Mouse (Mus musculus) urinary bladder, postnatal 36 days (tissue): ENCODE data around the gene Slc25a51.
A peak's percentile ranks its signal among the peaks of the same experiment; 100 is the strongest.

ENCODE experiments used
- DNase-seq, 2 experiments: peaks; one replicate each; pipeline ENCODE4 v3.0.0; 2022; ENCODE audit warnings: low spot score in 2 of 2, mixed read lengths in 1 of 2

The Slc25a51 gene

DNA sequence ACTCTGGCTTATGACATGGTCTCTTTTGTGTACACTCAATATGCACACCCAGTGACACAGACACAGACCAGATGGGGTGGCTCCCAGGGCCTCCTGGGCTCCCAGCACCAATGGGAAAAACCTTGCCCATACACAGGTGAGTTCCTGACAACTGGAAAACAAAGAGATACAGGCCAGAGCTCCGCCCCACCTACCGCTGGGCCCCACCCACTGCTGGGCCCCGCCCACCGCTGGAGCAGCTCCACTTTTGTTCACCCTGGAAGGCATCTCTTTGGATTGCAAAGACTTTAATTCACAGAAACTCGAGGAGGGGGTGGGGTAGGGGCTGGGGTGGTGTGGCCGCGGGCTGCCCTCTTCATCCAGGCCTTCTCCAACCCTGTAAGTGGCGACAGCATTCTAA is 14.8 kb upstream of the Slc25a51 start:
- no peak for DNase-seq

DNA sequence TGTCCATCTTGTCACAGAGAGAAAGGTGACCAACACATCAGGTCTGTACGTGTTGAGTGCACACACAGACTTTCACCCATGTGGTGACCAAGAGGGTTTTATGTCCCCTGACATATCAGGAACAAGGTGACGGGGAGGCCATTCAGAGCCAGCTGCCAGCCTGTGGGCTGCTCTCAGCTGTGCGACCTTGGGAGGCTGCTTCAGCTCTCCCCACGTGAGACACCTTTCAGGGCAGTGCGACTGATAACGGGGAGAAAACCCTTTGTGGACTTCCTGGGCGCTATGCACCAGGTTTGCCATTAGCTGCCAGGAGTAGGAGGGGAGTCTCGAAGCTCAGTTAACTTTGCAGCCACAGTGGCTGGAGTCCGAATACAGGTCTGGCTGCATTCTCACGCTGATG is 14.1 kb upstream of the Slc25a51 start:
- no peak for DNase-seq

DNA sequence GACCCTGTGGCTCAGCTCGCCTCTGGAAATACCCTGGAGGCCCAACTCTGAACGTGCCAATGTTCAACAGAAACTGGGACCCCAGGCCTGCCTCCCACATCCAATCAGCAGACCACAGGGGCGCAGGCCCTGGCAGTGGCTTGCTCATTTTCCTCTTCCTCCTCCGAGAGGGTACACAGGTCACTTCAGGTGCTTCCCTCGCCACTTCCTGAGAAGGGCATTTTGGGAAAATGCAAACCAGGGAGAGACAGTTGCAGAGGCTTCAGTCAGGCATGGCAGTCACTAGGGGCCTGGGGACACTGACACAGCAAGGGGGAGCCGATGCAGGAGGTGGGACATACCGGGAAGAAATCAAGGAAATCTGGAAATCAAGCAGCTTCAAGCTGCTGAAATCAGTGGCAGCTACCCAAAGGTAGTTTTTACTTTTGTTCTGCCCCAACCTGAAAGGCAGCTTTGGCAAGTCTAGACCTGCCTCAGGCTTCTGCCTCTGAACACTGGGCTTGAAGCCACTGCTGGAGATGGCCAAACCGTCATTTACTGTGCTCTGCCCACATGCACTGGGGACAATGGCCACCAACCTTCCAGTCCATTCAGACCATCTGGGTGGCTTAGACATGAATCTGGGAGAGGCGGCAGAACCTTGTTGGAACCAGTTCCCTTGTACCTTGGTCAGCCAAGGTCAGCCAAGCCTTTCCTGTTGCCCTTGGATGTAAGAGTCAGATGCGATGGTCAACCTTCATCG is 13.1 kb upstream of the Slc25a51 start:
- peak; percentile 64 to 69 for DNase-seq

DNA sequence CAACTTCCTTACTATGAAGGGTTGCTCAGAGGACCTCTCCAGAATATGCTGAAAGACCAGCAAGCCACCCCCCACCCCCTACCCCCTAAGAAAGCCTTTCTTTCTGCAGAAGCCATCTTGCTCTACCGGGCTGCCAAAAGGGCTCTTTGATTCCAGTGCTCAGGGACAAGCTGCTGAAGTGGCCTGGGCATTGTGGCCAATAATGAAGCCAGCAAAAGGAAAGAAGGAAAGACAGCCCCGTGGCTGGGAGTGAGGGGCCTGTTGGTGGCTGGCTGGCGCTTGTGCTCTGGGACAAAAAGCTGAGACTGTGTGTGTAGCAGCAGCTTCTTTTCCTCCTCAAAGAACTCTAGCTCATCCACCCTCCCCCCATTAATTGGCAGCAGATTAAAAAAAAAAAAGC is 12.2 kb upstream of the Slc25a51 start:
- no peak for DNase-seq

DNA sequence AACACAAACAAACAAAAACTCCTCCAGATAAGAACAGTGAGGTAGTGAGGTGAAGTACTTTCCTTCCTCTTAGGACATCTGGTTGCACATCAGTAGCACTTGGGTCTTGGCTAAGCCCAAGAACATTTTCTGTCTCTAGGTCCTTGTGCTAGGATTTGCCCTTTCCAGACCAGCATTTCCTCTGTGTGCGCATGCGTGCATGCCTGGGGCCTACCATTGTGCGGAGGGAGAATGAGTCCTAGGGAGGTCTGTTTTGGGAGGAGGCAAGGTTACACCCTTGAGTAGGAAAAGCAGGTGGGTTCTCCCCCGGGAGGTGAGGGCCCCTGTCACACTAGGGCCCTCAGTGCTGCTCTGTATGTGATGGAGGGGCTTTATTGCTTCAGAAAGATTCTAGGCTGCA is 10.5 kb upstream of the Slc25a51 start:
- no peak for DNase-seq

DNA sequence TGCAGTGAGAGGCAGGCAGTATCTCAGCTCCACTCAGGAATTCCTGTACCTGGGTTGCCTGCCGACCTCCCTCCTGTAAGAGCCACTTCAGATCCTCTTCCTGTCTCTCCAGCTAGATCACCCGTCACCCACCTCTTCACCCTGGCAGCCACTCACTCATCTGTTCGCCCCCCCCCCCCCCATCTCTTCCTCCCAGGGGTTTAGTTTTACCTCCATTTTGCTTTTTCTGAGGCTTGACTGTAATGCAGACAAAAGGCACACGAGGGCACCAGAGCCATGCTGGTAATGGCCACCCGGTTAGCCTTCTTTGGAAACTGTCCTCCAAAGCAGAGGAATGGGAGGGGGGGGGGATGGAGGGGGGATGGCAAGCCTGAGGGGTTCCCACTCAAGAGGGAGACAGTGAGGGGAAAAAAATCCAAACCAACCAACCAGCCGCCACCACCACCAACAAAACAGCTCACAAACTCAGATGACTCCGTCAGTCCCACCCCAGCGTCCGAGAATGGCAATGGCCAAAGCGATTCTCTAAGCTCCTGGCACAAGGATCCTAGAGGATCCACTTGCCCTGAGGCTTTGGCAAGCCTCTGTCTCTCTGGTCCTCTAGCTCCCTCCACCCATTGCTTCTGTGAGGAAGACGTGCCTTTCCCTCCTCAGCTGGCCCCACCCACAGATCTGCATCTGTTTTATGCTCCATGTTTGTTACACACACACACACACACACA is 9.8 kb upstream of the Slc25a51 start:
- peak; percentile 44 to 60 for DNase-seq

DNA sequence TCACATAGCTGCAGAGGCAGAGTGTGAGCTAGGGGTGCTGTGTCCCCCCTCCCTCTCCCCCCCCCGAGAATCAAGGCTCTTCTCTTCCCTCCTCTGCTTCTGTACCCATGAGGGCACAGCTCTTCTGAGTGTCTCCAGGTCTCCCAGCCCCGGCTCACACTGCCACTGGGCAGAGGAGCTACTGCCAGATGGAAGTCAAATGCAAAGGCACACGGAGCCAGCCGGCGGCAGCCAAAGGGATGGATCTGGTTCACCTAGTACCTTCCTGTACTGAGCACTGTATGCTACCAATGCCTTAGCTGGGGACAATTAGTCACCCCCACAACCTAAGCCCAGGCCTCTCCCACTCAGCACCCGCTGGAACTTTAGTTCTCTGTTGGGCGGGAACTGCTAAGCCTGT is 7.7 kb upstream of the Slc25a51 start:
- no peak for DNase-seq

DNA sequence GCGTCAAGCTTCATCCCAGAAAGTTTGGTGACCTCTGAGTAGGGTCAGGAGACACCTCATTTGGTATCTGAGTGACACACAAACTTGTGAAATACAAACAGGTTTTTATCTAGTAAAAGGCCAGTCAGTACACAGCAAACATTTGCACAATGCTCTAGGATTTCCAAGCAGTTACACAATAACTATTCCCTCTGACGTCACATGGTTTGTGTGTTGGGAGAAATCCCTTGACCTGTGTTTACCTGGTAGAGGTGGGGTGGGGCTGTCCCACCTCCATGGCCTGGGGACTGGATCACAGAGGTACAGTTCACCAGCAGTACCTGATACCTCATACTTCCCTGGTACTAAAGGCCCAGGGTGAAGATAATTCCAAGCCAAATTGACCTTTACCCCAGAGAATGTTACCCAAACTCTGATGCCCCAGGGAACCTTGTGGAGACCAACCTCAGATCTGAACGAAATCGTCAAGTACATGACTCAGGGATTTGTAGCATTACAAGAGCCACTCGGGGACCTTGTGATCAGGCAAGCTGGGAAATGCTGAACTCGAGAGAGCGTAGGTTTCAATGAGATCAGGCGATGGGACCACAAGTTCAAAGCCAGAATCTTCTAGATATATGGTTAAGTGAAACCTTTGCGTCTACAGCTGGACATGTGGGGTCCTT is 5.2 kb upstream of the Slc25a51 start:
- no peak for DNase-seq

DNA sequence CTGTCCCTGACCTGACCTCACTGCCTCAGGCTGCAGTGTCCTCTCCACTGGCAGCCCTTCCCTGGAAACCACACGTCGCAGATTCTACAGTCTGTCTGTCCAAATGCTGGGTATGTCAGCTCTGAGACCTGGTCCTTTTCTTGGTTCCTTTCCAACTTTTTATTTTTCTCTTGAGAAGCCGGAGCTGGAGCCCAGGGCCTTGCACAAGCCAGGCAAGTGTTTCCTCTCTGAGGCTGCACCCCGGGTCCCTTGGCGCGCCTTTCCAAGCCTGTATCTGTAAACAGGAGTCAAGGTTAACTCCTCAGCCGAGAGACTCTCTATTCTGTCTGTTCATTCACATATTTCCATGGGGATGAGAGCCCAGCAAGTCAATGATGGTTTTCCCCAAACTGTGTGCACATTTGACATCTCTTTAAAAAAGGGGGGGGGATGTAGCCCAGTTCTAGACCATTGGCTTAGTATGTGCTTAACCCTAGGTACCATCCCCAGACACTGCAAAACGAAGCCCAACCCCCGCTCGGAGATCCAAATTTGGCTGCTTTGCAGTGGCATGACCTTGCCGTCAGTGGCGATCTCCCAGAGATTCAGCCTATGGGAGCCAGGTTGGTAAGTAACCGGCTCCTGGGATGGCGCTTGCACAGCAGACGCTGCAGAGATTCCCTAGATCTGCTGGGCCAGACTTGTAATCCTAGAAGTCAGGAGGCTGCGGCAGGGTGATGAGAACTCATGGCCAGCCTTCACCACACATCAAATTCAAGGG is 4.0 kb upstream of the Slc25a51 start:
- no peak for DNase-seq

DNA sequence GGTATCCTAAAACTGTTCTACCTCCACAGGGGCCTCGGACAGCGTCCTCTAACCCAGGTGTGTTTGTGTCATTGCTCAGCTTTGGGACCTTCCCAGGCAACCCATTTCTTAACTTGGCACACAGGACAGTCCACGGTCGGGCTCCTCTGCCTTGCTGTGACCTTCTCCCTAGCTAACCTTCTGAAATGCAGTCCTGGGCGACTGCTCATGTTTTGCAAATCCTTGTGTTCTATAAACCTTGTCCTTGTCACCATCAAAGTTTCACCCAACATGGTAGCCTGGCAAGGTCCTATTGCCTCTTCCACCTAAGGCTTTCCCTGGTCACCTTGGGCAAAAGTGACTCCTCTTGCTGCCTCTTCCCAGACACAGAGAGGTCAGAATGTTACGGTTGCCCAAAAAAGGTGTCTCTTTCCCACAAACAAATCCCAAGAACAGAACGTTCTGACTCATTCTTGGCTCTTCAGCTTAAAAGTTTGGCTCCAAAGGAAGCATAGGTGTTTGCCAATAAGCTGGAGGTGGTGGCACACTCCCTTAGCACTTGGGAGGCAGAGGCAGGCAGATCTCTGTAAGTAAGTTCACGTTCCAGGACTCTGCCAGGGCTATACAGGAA is 2.7 kb upstream of the Slc25a51 start:
- no peak for DNase-seq

DNA sequence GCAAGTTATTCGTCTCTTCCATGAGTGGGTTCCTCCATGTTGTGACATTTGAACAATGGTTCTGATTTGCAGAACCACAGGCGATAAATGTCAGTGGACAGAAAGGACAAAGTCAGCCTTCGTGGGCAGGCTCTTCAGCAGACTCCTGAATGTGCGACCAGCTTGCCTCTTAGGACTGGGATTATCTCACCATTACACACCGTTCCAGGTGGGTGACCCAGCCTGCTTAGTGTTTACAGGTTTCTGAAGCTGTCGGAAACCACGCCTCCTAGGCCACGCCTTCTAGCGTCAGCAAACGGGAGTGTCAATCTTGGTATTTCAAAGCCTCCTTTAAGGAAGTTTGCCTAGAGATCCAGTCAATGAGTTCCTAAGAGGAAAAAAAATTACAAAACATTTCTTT is 704 bp upstream of the Slc25a51 start:
- peak; percentile 84 to 89 for DNase-seq

DNA sequence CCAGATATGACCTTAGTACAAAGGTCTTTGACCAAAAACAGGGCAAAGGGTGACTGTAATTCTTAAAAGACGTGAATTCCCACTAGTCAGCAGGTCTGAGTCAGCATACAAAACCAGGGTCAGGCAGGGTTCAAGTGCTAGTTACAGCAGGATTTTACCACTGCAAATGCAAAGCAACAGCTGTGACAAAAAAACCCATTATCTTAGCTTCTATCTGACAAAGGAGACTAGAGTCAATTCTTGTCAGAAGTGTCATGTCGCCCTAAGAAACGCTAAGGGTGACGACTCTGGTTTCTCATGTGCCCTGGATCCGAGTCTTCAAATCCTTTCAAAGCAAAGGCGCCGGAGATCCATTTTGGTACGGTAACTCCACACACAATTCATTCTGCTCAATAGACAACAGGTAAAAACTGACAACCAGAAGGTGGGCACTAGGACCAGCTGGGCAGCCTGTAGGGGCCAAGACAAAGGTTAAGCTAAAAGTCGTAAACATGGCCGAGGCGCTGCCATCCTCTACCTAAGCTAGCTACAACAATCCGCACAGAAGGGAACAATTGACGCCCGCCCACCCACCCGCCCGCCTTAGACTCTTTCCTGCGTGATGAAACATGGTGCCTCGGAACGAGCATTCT is 747 bp downstream of the Slc25a51 start:
- DNase-seq, result no peak

DNA sequence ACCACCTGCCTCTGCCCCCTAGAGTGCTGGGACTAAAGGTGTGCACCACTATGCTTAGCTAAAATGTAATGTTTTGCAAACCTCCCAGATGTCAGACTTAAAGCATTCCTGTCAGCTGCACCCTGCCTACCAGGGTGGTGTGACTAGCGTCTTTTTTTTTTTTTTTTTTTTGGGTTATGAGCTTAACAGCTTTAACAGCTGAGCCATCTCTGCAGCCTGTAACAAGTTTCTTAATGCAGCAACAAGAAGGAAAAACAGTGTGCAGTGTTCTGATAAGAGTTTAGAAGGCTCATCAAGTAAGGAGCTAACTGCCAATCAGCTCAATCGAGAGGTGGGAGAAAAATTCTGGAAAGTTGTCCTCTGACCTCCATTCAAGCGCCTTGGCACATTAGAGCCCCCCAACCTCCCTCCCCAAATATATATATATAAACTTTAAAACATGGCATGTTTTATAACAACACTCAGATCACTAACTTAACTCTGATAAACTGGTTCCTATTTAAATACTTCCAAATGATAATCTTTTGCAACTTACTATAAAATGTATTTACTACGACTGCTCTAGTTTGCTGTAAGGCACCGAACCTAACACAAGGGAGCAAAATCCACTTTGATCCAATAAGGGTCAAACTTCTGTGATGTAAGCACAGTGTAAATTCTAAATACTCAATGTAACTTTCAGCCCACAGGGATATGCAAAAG is 1.4 kb downstream of the Slc25a51 start:
- no peak for DNase-seq

DNA sequence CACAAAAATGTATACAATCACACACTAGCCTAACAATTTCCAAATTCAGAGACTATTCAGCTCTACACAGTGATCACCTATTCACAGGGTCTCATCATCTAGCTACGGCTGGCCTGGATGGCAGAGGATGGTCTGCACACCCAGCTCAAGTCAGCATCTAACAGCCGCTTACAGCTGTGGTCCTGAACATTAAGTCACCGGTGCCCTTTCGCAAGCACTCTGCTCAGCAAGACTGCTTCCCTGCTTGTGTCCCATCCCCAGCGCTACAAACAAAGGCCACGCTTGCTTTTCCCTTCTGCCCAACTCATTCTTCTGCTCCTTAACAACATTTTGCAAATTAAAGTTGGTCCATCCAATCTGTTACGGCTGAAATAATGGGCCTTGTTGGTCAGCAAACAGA is 2.2 kb downstream of the Slc25a51 start:
- DNase-seq, result no peak

DNA sequence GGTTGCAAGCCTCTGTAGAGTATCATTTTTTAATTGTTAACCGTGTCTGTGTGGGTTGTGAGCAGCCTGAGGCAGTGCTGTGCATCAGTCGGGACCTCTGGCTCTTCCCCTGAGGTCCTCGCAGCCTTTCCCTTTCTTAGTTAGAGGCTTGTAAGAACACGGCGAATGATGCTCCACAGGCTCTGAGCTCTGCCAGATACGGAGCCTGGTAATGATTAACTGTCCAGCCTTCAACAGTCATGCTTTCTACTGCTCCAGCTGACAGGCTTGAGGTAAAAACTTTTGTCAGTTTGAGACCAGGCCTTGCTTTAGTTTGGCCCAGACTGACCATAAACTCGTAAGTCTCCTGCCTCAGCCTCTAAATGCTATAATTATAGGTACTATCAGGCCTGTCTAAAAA is 3.3 kb downstream of the Slc25a51 start:
- DNase-seq, result no peak

DNA sequence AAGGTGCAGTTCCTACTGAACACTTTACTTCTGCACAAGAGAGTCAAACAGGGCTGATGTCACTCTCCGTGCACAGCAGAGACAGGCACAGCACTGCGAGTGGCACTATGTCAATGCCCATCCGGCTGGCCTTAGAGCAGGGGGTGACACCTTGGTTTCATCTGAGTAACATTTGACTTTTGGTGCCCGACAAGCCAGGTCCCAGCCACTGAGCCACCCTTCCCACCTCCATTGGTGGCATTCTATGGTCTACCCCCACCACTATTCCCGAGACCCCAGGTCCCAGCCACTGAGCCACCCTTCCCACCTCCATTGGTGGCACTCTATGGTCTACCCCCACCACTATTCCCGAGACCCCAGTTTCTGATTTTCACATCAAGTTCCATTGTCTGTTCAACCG is 4.5 kb downstream of the Slc25a51 start:
- DNase-seq, result no peak

DNA sequence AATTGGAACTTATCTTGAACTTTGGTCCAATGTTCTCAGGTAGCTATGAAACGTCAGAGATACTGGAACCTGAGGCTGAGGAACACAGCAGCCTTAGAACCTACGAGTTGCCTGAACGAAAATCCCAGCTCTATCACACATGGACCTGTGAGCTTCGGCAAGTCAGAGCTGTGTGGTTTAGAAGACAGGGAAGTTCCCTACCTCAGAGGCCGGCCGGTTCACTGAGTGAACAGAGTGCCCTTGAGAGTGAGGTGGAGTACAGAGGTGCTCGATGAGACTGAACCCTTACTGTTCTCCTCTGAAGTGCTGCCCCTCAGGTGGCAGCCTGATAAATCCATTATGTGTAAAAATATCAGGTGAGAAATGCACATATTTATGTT is 5.1 kb downstream of the Slc25a51 start:
- no peak for DNase-seq

DNA sequence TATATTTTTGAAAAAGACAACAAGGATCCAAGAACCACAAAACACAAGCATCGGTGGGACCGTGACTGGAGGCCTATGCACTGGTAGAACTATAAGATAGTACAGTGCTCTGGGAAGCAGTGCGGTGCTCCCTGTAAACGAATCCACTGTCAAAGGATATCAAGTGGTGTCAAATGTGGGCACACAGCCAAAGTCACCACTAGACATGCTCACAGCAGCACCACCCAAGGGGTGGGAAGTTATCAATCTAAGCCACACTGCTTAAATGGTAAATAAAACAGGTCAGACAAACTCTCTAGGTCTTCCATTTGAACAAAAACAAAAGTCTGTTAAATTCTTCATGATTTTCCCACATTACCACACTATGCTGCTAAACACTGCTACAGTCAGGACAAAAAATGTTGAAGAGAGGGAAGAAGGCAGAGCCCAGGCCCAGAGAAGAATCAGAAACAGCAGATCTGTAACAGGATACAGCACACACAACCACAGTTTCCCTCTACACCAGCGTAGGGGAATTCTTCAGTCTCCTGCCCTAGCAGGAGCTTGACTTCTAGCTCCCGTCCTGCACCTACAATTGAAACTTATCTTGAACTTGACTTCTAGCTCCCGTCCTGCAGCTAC is 5.6 kb downstream of the Slc25a51 start:
- DNase-seq, result no peak

DNA sequence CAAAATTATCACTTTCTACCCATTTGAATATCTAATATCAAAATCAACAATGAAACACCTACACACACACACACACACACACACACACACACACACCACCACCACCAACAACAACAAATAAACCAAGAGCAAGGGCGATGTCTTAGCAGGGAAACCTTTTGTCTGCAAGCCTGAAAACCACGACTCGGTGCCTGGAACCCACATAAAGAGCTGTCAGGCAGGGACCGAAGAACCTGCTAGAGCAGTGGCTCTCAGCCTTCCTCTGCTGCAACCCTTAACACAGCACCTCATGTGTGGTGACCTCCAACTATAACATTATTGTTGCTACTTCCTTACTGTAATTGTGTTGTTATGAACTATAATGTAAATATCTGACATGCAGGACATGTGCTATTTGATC is 6.3 kb downstream of the Slc25a51 start:
- no peak for DNase-seq
